Mouse (Mus musculus): ENCODE measurements at regions not wholly inside any gene's neighbourhood (a gene's known extent, or its start where the extent isn't known, plus 50 kb on each side); places are given as distances from the start of the nearest gene placed in this dataset.

GRCm38 (mm10) chr16:89625253-89625652 lies 54.3 kb upstream of the Krtap11-1 start:
- DNase-seq (ENCODE audit: low spot score): no peak
